Mouse (Mus musculus) spleen, adult 2 months (tissue): ENCODE results near the gene Igf2r.

ENCODE experiments used
- CTCF ChIP-seq: fragments of 200-500 bp; IDR thresholded peaks from 2 replicates; pipeline ENCODE4 v1.5.1; 2011; ENCODE audit warnings: mild to moderate bottlenecking, inconsistent platforms; ENCODE audit not compliant: insufficient read depth, insufficient read length, insufficient replicate concordance; ENCODE audit errors: extremely low read depth
- POLR2A ChIP-seq: fragments of 200-500 bp; IDR thresholded peaks from 2 replicates; pipeline ENCODE4 v1.6.1; 2011; ENCODE audit warnings: low read depth, low read length, inconsistent platforms

GRCm38 (mm10) chr17:12734205-12734857, 35.1 kb downstream of the Igf2r start:
- TF ChIP-seq CTCF, result no peak
- TF ChIP-seq POLR2A, result no peak
